Mouse (Mus musculus) liver, adult (tissue): Measurements from ENCODE around the gene Paqr7.

Experiments used
- GATA4 ChIP-seq: IDR thresholded peaks from 2 replicates; pipeline ENCODE4 v1.6.1; 2014; ENCODE audit warnings: mild to moderate bottlenecking, low read length; ENCODE audit not compliant: insufficient replicate concordance

Gene Paqr7

DNA sequence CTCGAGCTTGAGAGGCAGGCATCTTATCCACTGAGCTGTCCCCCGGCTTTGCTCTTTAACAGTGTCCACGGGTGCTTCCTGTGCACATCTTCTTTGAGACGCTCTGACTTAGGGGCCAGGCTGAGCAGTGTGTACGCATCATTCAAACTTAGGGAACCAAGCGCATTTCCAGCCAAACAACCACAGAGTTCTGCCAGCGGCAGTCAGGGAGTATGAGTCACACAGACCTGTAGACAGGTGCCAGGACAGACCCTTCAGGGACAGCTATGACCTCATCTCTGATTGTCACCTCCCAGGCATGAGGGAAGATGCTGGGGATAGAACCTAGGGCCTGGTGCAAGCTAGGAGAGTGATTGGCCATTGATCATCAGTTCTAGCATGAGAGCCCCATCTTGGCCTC lies 62.7 kb downstream of the Paqr7 start:
- no peak for TF ChIP-seq GATA4
